Mouse (Mus musculus) bone marrow, adult 2 months (tissue): Measurements from ENCODE around the gene Zfp658.

Experiments
- CTCF ChIP-seq: fragments of 200-500 bp; IDR thresholded peaks from 2 replicates; pipeline ENCODE4 v1.5.1; 2011; ENCODE audit warnings: low read length, control low read depth; ENCODE audit not compliant: control insufficient read depth, insufficient read depth
- POLR2A ChIP-seq: fragments of 200-500 bp; IDR thresholded peaks from 2 replicates; pipeline ENCODE4 v1.6.1; 2011; ENCODE audit warnings: low read depth, mild to moderate bottlenecking, control low read depth, low read length, borderline replicate concordance; ENCODE audit not compliant: control insufficient read depth

GRCm38 (mm10) chr7:43623819-43624218 lies 61.8 kb downstream of the Zfp658 start:
- TF ChIP-seq POLR2A: no peak
- TF ChIP-seq CTCF: no peak
